Mouse (Mus musculus): ENCODE results near the gene Zfp157.

DNA sequence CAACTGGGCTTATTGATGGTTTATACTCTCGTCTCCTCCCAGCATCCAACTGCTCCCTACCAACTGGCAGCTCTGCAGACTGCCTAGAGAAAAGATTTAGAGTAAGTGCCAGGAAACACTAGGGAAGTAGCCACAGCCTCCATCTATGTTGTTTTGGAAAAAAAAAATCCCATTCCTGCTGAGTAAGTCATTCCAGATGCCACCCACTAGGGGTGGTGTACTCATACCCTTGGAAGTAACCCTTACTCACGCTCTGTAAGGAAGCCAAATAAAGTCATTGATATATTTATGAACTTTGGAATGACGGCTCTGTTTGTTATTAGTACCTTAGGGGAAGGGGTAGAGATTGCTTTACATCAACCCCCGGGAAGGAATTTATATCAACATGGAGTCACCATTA lies 17.1 kb downstream of the Zfp157 start:
- TF ChIP-seq FLI1 (IDR thresholded peaks at IDR 0.05; ENCODE audit: low read length) (no peak), GATA1 (IDR thresholded peaks at IDR 0.05; ENCODE audit: borderline replicate concordance, low read length) (no peak)

Data from megakaryocyte, embryonic 14.5 days (primary cell).